Mouse (Mus musculus): ENCODE data around the gene Slc22a6.

Gene Slc22a6

GRCm38 (mm10) chr19:8611358-8612123, 6.3 kb upstream of the Slc22a6 start:
- no peak for DNase-seq (ENCODE audit: low spot score)

GRCm38 (mm10) chr19:8613111-8613510, 4.7 kb upstream of the Slc22a6 start:
- DNase-seq (ENCODE audit: low spot score), result no peak

DNA sequence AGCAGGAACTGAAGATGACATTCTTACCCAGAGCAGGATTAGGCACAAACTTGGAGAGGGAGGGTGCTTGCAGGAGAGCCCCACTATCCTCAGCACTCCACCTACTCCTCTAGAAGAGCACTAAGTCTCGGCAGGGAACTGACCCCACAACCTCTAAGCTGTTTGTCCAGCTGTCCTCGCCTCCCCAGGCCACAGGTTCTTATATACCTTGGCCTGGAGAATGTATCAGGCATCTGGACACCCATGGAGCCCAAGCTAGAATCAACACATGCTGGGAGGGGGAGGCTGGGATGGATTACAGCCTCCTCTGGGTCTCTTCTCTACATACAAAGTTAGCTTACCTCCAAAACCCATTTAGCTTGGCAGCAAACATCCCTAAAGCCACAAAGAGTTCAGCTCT, 3.5 kb upstream of the Slc22a6 start:
- DNase-seq (ENCODE audit: low spot score), result no peak

GRCm38 (mm10) chr19:8616314-8616713, 1.5 kb upstream of the Slc22a6 start:
- DNase-seq (ENCODE audit: low spot score), result no peak

DNA sequence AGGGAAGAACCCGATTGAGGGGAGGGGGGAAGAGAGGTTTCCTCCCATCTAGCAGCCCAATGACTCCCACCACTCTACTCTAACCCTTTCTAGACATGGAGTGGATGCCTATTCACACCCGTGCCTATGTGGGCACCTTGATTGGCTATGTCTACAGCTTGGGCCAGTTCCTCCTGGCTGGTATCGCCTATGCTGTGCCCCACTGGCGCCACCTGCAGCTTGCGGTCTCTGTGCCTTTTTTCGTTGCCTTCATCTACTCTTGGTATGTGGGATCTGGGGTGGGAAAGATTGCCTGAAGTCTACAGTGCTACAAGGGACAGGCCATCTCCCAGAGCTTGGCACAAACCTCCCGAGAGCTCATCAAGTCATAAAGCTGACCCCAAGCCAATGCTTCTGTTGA, 3.3 kb downstream of the Slc22a6 start:
- DNase-seq (ENCODE audit: low spot score), result no peak

DNA sequence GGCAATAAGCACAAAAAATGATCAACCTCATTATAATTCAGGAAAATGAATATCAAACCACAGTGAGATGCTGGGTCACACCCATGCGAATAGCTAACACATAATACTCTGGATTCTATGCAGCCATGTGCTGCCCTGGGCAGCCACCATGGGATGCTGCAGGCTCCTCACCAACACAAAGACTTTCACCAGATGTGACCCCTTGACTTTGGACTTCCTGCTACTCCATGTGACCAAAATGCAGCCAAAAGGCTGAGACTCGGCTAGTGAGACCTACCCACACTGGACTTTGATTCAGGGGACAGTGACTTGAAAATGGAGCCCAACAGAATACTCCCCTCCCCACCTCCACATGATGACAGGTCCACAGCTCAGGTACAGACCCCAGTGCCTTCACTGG, 12.4 kb downstream of the Slc22a6 start:
- no peak for DNase-seq (ENCODE audit: low spot score)

GRCm38 (mm10) chr19:8630826-8631225, 13.0 kb downstream of the Slc22a6 start:
- DNase-seq (ENCODE audit: low spot score), result no peak

DNA sequence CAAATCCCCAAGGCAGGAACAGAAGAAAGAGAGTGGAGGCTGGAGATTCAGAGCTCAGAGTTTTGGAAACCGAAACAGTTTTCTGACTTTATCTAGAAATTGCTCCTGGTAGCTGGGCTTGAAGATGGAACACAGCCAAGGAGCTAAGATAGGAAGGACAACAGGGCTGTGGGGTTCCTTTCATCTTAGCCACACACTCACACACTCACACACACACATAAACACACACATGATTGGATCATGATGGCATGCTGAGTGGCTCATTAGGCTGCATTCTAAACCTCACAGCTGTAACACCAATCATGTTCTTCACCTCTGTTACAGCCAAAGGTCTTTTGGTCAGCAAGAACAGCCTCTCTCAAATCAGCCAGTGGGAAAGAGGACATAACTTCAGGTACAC, 14.2 kb downstream of the Slc22a6 start:
- DNase-seq (ENCODE audit: low spot score), result no peak

- no peak for DNase-seq (ENCODE audit: low spot score)
These were observed 24.2 kb downstream of the Slc22a6 start for GRCm38 (mm10) chr19:8642086-8642485.

GRCm38 (mm10) chr19:8646393-8646792, 28.6 kb downstream of the Slc22a6 start:
- no peak for DNase-seq (ENCODE audit: low spot score)

DNA sequence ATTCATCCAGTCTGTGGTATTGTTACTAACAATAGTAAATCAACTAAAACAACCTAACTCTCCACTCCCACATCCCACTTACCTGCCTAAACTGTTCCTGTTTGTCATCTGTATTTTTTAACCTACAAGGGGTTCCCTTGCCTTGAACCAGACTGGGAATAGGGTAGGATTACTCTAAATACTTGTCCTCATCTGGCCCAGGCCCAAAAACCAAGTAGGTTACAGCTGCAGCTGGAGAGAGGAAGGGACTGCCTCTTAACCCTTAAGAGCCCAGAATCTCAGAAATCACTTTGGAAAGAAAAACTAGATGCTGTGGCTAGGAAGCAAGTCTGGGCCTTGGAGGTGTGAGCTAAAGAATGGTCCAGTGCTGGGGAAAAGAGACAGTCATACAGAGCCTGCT, 38.0 kb downstream of the Slc22a6 start:
- no peak for DNase-seq (ENCODE audit: low spot score)

- DNase-seq (ENCODE audit: low spot score), result no peak
These were observed 38.5 kb downstream of the Slc22a6 start for GRCm38 (mm10) chr19:8656341-8656740.

- peak; percentile 57 for DNase-seq (ENCODE audit: low spot score)
These were observed 44.0 kb downstream of the Slc22a6 start for GRCm38 (mm10) chr19:8661821-8662307.

DNA sequence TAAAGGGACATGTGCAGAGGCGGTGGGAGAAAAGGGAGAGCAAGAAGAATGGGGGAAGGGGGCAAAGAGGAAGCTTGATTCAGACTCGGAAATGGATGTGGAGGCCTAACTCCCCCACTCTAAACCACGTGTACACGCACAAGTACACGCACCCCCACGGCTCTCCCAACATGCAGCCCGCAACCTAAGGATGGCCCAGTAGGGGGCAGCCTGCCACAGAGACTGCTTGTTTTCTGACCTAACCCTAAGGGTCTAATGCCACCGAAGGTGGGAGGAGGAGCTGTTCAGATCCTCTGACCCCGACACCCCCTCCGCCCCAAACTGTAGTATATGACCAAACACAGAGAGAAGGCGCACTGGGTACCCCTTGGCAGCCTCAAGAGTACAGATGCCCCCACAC, 44.5 kb downstream of the Slc22a6 start:
- DNase-seq (ENCODE audit: low spot score), result peak; percentile 81

- peak; percentile 46 for DNase-seq (ENCODE audit: low spot score)
These were observed 45.6 kb downstream of the Slc22a6 start, which contains the start of gene Chrm1 for GRCm38 (mm10) chr19:8663360-8663839. Gene Chrm1, plus strand, starts transcription at chr19:8663789.

GRCm38 (mm10) chr19:8663911-8664421, 46.1 kb downstream of the Slc22a6 start:
- DNase-seq (ENCODE audit: low spot score), result peak; percentile 46

DNA sequence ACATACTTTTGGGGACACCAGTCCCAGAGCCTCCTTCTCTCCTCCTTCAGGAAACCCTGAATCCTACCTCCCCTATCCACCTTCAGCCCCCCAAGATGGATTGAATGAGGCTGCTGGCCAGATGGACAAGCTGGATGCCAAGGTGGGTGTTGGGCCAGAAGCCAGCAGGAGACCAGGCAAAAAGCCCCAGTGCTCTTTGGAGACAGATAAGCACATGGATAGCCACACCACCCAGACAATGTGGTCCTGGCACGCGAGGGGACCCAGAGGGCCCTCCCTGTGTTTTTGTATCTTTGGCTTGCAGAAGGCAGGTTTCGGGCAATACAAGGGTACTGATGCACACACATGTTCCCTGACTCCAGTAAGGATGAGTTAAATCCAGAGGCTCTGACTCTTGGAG, 47.0 kb downstream of the Slc22a6 start:
- no peak for DNase-seq (ENCODE audit: low spot score)

GRCm38 (mm10) chr19:8665746-8666145, 47.9 kb downstream of the Slc22a6 start:
- no peak for DNase-seq (ENCODE audit: low spot score)

- no peak for DNase-seq (ENCODE audit: low spot score)
These were observed 55.0 kb downstream of the Slc22a6 start for GRCm38 (mm10) chr19:8672859-8673258.

GRCm38 (mm10) chr19:8673336-8674063, 55.7 kb downstream of the Slc22a6 start:
- DNase-seq (ENCODE audit: low spot score), result no peak
